Mouse (Mus musculus) hindbrain, embryonic 12.5 days (tissue): Measurements from ENCODE around the gene Nbea. TPM values are rescaled to one million over a fixed set of nuclear protein-coding genes. Genes with fewer than 3 reads are reported as not detected.

Source experiments
- ATAC-seq: fragments of 200-750 bp; cut with Nextera tagmentation; 2 replicates; pipeline ENCODE4 v1.8.0; 2017; ENCODE audit warnings: moderate TSS enrichment; ENCODE audit not compliant: low FRiP score
- H3K27ac ChIP-seq: fragments of 300-500 bp; sonication (generic); 2 replicates; pipeline ENCODE4 v1.5.1; 2016; ENCODE audit warnings: mild to moderate bottlenecking
- H3K27me3 ChIP-seq: fragments of 300-500 bp; sonication (generic); 2 replicates; pipeline ENCODE4 v1.6.1; 2016; ENCODE audit warnings: mild to moderate bottlenecking
- H3K36me3 ChIP-seq: fragments of 300-500 bp; sonication (generic); 2 replicates; pipeline ENCODE4 v1.6.1; 2016; ENCODE audit warnings: mild to moderate bottlenecking
- H3K4me1 ChIP-seq: fragments of 300-500 bp; sonication (generic); 2 replicates; pipeline ENCODE4 v1.6.1; 2016
- H3K4me2 ChIP-seq: fragments of 300-500 bp; sonication (generic); replicated peaks from 2 replicates; pipeline ENCODE4 v1.6.1; 2016; ENCODE audit warnings: mild to moderate bottlenecking
- H3K4me3 ChIP-seq: fragments of 300-500 bp; sonication (generic); 2 replicates; pipeline ENCODE4 v1.5.1; 2016; ENCODE audit warnings: mild to moderate bottlenecking
- H3K9ac ChIP-seq: fragments of 300-500 bp; sonication (generic); 2 replicates; pipeline ENCODE4 v1.6.1; 2016; ENCODE audit warnings: mild to moderate bottlenecking, moderate library complexity
- H3K9me3 ChIP-seq: fragments of 300-500 bp; sonication (generic); replicated peaks from 2 replicates; pipeline ENCODE4 v1.6.1; 2016; ENCODE audit warnings: mild to moderate bottlenecking
- WGBS: fragments of 180-500 bp; shearing (Covaris S2); methylation state at CpG from one replicate; pipeline ENCODE4 v1.1.7; 2016; 5-methylcytosine and 5-hydroxymethylcytosine counted together
- polyA plus RNA-seq: library from polyadenylated mRNA; unstranded; fragments of >200 nt; fragmentation: Nextera tagmentation; extraction: Ambion mirVana; gene quantifications from 2 replicates; pipeline ENCODE4 v1.2.1, GENCODE M21; 2016

Gene Nbea
- polyA plus RNA-seq, 1 experiment from 2014 or later, result 32.7 TPM

DNA sequence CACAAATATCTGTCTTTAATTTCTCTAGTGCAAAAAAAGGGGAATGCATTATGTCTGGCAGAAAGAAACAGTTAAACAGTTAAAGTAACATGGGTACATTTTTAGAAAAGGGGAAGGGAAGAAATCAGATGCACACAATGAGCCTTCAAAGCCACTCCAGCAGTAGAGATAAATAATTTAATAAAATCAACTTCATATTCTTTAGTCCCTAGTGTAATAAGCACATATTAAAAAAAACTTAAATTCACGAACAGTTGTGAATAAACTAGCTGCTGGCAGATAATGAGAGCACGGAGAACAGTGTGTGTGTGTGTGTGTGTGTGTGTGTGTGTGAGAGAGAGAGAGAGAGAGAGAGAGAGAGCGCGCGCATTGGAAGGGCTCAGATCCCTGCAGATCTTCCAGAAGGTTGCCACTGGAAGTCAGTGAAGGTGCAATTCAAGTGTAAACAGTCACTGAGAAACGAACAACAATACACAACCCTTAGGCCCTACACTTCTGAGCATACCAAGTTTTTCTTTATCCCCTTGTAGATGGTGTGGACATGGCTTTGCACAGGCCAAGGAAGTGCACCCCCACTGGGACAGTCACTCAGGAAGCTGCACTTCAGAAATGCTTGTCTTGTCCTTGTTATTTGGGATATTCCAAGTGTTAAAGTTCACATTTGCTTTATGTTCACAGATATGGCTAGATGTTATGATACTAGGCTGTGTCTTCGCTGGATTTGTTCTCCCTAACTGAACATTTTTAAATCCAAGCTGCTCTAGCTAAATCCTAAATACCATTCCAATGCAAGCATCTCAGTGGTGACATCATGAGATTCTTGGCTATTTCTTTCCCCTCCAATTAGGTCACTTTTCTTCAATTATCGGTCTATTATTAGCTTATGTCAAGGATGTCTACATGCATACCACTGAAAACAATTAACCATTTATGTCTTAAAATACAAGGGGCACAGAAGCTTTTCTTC, 404.5 kb downstream of the Nbea start:
- H3K9ac ChIP-seq, result no peak overlapping the region
- WGBS, result 24% methylated on average over 8 of the region's 8 CpGs
- peak overlapping the region; percentile 76 for H3K27ac ChIP-seq
- H3K36me3 ChIP-seq, result no peaks in the 10 kb centered on the region
- peak overlapping the region; percentile 30; the same call in 1 of the 2 replicates for H3K4me2 ChIP-seq
- H3K4me1 ChIP-seq, result peaks cover 53% of the 10 kb centered on the region
- ATAC-seq, result no peak
- peaks cover 12% of the 10 kb centered on the region; the same call in 1 of the 2 replicates for H3K27me3 ChIP-seq
- H3K4me3 ChIP-seq, result no peak overlapping the region
- no peaks in the 10 kb centered on the region for H3K9me3 ChIP-seq

GRCm38 (mm10) chr3:55777501-55777900, 406.0 kb downstream of the Nbea start:
- peaks cover 12% of the 10 kb centered on the region; the same call in 1 of the 2 replicates for H3K27me3 ChIP-seq

DNA sequence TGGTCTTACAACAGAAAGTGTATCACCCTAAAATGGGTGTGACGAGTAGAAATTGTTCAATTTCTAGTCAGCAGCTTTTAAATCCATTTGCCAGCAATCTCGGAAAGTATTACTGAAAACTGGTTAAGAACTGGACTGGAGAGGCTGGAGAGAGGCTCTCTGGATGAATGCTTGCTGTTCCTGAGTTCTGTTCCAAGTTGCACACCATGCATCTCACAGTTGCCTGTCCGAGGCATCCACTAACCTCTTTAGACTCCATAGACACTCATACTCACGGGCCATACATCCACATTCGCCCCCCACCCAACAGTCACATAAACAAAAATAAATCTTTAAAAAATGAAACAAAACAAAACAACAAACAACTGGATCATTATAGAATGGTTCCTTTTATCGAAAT, 407.7 kb downstream of the Nbea start:
- WGBS, result 78% methylated on average over 6 of the region's 6 CpGs
- Histone ChIP-seq H3K27ac (peak overlapping the region; percentile 44; the same call in 1 of the 2 replicates), H3K4me3 (no peak overlapping the region), H3K9ac (no peak overlapping the region), H3K9me3 (no peaks in the 10 kb centered on the region), H3K27me3 (peaks cover 8% of the 10 kb centered on the region; the same call in 1 of the 2 replicates), H3K36me3 (no peaks in the 10 kb centered on the region), H3K4me2 (no peak overlapping the region), H3K4me1 (peaks cover 25% of the 10 kb centered on the region)
- ATAC-seq, result no peak

More at GRCm38 (mm10) chr3:55777501-55777900, 406.0 kb downstream of the Nbea start:
- no peak overlapping the region for H3K9ac ChIP-seq
- ATAC-seq, result no peak
- H3K4me1 ChIP-seq, result peaks cover 40% of the 10 kb centered on the region
- no peaks in the 10 kb centered on the region for H3K9me3 ChIP-seq
- no peaks in the 10 kb centered on the region for H3K36me3 ChIP-seq
- H3K4me3 ChIP-seq, result no peak overlapping the region
- peak overlapping the region; percentile 55; the same call in 1 of the 2 replicates for H3K27ac ChIP-seq
- H3K4me2 ChIP-seq, result no peak overlapping the region
- 54% methylated on average over 4 of the region's 4 CpGs for WGBS

DNA sequence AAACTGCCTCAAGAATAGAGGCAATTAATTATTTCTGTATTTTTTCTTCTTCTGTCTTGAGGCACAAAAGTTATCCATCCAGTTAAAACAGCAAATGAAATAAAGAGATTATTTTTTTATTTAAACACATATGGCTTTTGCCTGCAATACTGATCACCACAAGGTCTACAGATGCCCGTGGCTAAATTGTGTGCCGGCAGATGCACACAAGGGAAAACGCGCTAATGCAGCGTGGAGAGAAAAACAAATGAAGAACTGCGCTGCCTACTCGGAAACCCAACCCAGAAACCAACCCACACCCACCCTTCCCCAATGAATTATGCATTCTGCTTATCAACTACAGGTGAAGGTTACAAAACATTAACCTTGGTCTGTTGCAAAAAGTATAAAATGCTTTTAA, 408.3 kb downstream of the Nbea start:
- Histone ChIP-seq H3K27ac (peak overlapping the region; percentile 70; the same call in 1 of the 2 replicates), H3K27me3 (peaks cover 7% of the 10 kb centered on the region; the same call in 1 of the 2 replicates), H3K9me3 (no peaks in the 10 kb centered on the region), H3K9ac (no peak overlapping the region), H3K4me3 (no peak overlapping the region), H3K4me2 (no peak overlapping the region), H3K4me1 (peaks cover 20% of the 10 kb centered on the region), H3K36me3 (no peaks in the 10 kb centered on the region)
- ATAC-seq, result peak; percentile 55
- WGBS, result 14% methylated on average over 7 of the region's 7 CpGs

DNA sequence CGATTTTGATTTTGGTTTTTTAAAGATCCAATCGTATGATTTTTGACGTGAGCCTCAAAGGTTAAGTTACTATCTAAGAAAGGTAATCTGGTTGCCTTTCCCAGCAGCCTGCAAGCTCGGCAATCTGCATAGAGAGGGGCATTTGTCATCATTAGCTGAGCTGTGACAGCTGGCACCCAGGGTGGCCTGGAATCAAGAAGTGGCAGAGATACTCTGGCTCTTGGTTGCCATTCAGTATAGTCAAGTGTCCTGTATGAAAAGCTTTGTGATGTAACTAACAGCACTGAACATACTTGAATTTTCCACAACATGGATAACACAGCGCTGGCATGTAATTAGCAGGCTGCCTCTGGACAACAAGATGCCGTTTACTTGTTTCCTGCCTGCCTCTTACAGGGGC, 409.3 kb downstream of the Nbea start:
- Histone ChIP-seq H3K27ac (peak overlapping the region; percentile 74), H3K4me3 (no peak overlapping the region), H3K4me1 (peaks cover 13% of the 10 kb centered on the region), H3K36me3 (no peaks in the 10 kb centered on the region), H3K9ac (no peak overlapping the region), H3K9me3 (no peaks in the 10 kb centered on the region), H3K4me2 (no peak overlapping the region), H3K27me3 (peaks cover 5% of the 10 kb centered on the region; the same call in 1 of the 2 replicates)
- peak; percentile 74 for ATAC-seq
- WGBS, result 31% methylated on average over 6 of the region's 6 CpGs

GRCm38 (mm10) chr3:55769308-55769707, 414.2 kb downstream of the Nbea start:
- Histone ChIP-seq H3K9me3 (no peaks in the 10 kb centered on the region), H3K4me3 (no peak overlapping the region), H3K9ac (no peak overlapping the region), H3K4me1 (no peaks in the 10 kb centered on the region), H3K27ac (no peak overlapping the region; the same call in 1 of the 2 replicates), H3K36me3 (no peaks in the 10 kb centered on the region), H3K4me2 (no peak overlapping the region), H3K27me3 (no peaks in the 10 kb centered on the region)
- ATAC-seq, result no peak
- WGBS, result 58% methylated on average over 2 of the region's 2 CpGs

GRCm38 (mm10) chr3:55768654-55769053, 414.8 kb downstream of the Nbea start:
- Histone ChIP-seq H3K27ac (no peak overlapping the region), H3K36me3 (no peaks in the 10 kb centered on the region), H3K4me2 (no peak overlapping the region), H3K9ac (no peak overlapping the region), H3K4me3 (no peak overlapping the region), H3K9me3 (no peaks in the 10 kb centered on the region), H3K27me3 (no peaks in the 10 kb centered on the region), H3K4me1 (no peaks in the 10 kb centered on the region)
- WGBS, result 91% methylated on average over 2 of the region's 2 CpGs
- ATAC-seq, result no peak

GRCm38 (mm10) chr3:55763591-55763990, 419.9 kb downstream of the Nbea start:
- H3K4me2 ChIP-seq, result no peak overlapping the region
- no peak overlapping the region for H3K27ac ChIP-seq
- 27% methylated on average over 8 of the region's 8 CpGs for WGBS
- no peak for ATAC-seq
- H3K9ac ChIP-seq, result no peak overlapping the region
- H3K36me3 ChIP-seq, result no peaks in the 10 kb centered on the region
- H3K4me1 ChIP-seq, result no peaks in the 10 kb centered on the region
- no peaks in the 10 kb centered on the region for H3K9me3 ChIP-seq
- no peak overlapping the region for H3K4me3 ChIP-seq
- H3K27me3 ChIP-seq, result no peaks in the 10 kb centered on the region; the same call in 1 of the 2 replicates

GRCm38 (mm10) chr3:55758297-55758696, 425.2 kb downstream of the Nbea start:
- Histone ChIP-seq H3K27ac (no peak overlapping the region), H3K9ac (no peak overlapping the region), H3K4me2 (no peak overlapping the region), H3K27me3 (peaks cover 4% of the 10 kb centered on the region; the same call in 1 of the 2 replicates), H3K36me3 (no peaks in the 10 kb centered on the region), H3K9me3 (no peaks in the 10 kb centered on the region), H3K4me1 (peaks cover 22% of the 10 kb centered on the region), H3K4me3 (no peak overlapping the region)
- 56% methylated on average over 8 of the region's 8 CpGs for WGBS
- no peak for ATAC-seq

DNA sequence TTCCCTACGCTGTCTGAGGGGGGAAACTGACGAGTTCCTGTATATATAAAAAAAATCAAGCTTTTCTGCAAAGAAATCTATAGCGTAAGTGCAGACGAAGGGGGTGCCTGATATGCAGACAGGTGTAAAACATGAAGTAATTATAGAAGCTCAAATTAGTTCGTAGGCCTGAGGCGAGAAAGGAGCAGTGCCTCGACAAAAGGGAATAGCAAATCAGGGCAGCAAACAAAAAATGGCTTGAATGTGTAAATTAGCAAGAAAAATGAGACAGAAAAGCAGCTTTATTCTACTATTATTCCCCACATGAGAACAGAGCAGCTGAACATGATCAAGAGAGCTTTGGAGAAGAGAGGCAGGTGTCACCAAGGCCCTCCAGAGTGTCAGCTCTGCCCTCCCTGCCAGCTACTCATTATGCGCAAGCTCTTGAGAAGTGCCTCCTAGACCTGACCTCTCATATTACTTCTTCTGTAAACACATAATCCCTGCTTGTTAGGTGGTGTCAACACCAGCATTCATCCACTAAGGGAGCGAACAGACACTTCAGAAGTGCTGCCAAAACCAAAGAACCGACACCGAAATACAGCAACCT, 426.8 kb downstream of the Nbea start:
- H3K4me2 ChIP-seq, result 0 out of 2 replicates have a peak overlapping the region, but pooled peaks have one; percentile 11
- no peaks in the 10 kb centered on the region for H3K9me3 ChIP-seq
- H3K27ac ChIP-seq, result peak overlapping the region; percentile 78
- H3K4me3 ChIP-seq, result no peak overlapping the region
- no peaks in the 10 kb centered on the region for H3K36me3 ChIP-seq
- peaks cover 4% of the 10 kb centered on the region; the same call in 1 of the 2 replicates for H3K27me3 ChIP-seq
- no peak overlapping the region for H3K9ac ChIP-seq
- 50% methylated on average over 11 of the region's 11 CpGs for WGBS
- peak; percentile 67 for ATAC-seq
- H3K4me1 ChIP-seq, result peaks cover 23% of the 10 kb centered on the region

- Histone ChIP-seq H3K4me3 (no peak overlapping the region), H3K9ac (no peak overlapping the region), H3K36me3 (no peaks in the 10 kb centered on the region), H3K4me1 (peaks cover 30% of the 10 kb centered on the region), H3K27me3 (peaks cover 4% of the 10 kb centered on the region; the same call in 1 of the 2 replicates), H3K27ac (peak overlapping the region; percentile 78), H3K4me2 (0 out of 2 replicates have a peak overlapping the region, but pooled peaks have one; percentile 11), H3K9me3 (no peaks in the 10 kb centered on the region)
- ATAC-seq, result peak; percentile 79
- WGBS, result 25% methylated on average over 11 of the region's 11 CpGs
Measured at GRCm38 (mm10) chr3:55755805-55756601, 427.5 kb downstream of the Nbea start.
